Mouse (Mus musculus): ENCODE results near the gene Efcab5.

DNA sequence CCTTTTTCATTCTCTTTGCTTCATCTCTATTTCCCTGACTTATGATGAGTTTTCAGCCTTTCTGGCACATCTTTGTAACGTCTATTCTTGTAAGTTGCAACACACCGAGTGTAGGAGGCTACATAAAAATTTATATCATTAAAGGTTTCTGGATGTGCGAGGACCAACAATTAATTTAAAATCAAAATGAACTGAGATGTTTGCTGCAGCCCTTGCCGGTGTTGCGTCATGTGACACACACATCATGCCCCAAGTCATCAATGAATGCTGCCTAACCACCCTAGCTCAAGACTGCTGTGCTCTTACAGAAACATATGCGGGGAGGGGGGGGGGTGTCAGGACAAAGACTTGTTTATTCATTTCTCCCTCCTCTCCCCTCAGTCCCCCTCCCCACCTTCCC lies 80.3 kb downstream of the Efcab5 start:
- no peak for TF ChIP-seq POLR2A (IDR thresholded peaks at IDR 0.05; ENCODE audit: borderline replicate concordance, control insufficient read depth, low read depth, low read length)
- TF ChIP-seq CTCF (IDR thresholded peaks at IDR 0.05; ENCODE audit: control insufficient read depth, insufficient read depth, low read length), result no peak
